Mouse (Mus musculus): ENCODE results near the gene Svep1.

Svep1 gene

DNA sequence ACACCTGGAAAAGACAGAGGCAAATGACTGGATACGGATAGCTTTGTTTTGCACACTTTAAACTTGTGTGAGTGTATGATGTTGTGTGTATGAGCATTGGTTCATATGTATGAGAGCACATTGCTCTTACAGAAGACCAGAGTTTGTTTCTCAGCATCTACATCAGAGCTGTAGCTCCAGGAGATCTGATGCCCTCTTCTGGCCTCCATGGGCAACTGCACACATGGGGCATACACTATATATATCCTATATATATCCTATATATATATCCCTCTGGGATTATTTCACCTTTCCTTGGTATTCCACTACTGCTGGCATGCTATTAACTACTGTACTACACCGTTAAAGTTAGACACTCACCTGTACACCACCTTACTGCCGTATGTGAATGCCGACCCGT lies 122.5 kb downstream of the Svep1 start:
- no peak for DNase-seq (ENCODE audit: low spot score in 2 of 2)

DNA sequence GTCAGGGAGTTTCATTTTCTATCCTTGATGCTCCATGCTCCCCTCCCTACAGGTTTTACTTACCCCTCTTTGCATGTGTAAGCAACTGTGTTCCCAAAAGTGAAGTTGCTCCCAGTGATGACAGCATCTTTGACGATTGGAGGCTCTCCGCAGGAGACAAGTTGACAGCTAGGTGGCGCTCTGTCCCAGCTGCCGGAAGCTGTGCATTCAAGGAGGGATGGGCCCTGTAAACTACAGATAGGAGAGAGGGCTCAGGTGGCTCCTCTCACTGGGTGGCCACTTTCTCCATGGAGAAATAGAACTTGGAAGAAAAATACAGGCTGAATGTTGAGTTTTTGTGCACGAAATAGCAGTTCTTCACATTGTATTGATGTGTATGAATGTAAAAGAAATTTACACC lies 124.1 kb downstream of the Svep1 start:
- peak; percentile 58 to 84 for DNase-seq (ENCODE audit: low spot score in 2 of 2)

DNA sequence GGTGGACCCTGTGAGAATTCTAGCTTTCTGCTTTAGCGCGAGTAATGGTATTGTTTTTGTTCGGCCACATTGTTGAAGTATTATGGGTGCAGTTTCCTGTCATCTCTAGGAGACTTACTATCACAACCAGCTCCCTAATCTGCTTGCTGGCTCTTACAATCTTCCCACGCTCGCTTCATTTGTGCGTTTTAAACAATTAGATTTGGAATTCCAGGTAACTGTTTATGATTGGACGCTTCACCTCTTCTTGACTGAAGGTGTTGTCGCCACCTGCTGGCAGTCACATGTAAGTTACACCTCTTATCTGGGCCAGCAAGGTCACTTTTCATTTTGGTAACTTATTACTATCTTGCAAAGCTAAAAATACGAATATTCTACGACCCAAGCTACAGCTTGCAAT lies 127.0 kb downstream of the Svep1 start:
- peak; percentile 38 to 67 for DNase-seq (ENCODE audit: low spot score in 2 of 2)

DNA sequence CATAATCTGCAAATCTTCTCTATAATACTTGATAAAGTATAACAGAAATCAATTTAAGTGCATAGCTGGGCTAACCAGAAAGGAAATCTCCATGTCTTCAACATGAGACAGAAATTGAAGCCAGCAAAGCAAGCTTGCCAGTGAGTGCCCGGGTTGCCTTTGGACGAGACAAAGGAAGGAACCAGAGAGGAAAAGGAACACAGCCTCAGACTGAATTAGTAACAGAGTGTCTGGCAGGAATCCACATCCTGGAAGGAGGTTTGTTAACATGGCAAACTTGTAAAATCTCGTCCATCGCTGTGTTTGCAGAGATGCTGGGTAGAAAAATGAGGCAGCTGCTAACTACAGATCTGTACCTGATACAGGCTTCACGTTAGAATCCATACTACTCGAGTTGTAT lies 128.7 kb downstream of the Svep1 start:
- DNase-seq (ENCODE audit: low spot score in 2 of 2), result peak; percentile 41 to 50

DNA sequence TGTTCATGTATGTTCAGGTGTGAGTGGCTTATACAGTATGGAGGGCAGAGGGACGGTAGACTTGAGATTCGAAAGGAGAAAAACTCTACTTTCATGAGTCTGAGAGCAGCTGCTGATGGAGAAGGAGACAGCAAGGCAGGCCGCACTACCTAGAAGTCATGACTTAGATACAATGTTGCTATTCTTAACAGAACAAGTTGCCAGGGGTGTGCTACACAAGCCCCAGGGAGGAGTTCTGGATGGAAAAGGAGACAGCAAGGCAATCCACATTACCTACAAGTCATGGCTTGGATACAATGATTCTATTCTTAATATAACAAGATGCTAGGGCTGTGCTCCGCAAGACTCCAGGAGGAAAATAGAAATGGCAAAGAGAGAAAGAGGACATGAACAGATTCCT lies 129.1 kb downstream of the Svep1 start:
- DNase-seq (ENCODE audit: low spot score in 2 of 2), result no peak

DNA sequence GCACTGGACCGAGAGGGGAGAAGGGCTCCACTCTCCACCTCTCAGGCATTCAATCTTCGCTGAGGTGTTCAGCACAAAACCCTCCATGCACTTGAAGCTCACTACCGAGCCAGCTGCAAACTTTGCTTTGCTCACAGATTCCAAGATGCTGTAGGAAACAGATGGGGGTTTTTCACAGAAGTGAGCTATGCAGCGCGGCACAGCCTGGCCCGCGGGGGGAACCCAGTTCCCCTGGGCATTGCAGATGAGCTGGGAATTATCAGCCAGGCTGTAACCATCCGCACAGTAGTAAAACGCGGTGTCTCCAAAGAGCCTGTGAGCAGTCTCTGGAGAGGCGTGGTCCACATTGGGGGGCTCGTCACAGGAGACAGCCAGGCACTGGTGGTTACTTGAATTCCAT lies 133.8 kb downstream of the Svep1 start:
- DNase-seq (ENCODE audit: low spot score in 2 of 2), result no peak

DNA sequence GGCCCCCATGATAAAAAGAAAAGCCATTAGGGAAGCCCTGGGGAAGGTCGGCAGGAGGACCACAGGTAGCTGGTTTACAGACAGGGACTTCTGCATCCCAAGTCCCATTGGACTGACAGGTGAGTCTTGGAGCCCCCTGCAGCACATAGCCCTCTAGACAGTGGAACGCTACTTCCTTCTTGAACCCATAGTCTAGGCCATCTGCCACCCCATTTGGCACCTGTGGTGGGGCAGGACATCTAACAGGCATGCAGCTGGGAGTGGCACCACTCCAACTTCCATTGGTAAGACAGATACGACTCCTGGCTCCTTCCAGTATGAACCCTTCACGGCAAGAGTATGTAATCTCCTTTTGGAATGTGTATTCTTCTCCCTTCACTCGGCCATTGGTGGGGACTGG lies 137.8 kb downstream of the Svep1 start:
- DNase-seq (ENCODE audit: low spot score in 2 of 2), result no peak

DNA sequence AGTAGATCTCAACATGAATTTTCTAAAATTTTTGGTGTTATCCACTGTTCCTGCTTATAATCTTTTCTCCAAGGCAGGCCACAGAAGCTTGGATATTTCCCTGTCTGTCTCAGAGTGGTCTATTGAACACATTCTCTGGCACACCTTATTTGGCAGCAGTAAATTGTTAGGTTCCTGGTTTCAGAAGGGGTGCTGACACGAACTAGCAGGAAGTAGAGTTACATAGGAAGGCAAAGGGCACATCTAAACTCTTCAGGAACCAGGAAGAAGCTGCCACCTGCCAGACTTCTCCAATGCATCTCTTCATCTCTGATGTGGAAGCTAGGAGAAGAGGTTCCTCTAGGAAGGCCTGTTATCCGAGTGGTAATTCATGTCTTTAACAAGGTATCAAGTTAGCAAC lies 141.9 kb downstream of the Svep1 start:
- no peak for DNase-seq (ENCODE audit: low spot score in 2 of 2)

DNA sequence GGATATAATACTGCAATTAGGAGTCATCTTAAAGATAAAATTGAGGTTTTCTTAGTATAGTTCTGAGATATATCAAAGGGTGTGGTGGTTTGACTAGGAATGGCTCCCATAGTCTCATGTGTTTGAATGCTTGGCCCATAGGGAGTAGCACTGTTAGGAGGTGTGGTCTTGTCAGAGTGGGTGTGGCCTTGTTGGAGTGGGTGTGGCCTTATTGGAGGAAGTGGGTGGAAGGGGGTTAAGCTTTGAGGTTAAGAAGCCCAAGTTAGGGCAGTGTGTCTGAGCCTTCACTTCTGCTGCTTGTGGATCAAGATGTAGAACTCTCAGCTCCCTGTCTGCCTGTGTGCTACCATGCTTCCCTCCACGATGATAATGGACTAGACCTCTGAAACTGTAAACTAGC lies 143.7 kb downstream of the Svep1 start:
- DNase-seq (ENCODE audit: low spot score in 2 of 2), result no peak

DNA sequence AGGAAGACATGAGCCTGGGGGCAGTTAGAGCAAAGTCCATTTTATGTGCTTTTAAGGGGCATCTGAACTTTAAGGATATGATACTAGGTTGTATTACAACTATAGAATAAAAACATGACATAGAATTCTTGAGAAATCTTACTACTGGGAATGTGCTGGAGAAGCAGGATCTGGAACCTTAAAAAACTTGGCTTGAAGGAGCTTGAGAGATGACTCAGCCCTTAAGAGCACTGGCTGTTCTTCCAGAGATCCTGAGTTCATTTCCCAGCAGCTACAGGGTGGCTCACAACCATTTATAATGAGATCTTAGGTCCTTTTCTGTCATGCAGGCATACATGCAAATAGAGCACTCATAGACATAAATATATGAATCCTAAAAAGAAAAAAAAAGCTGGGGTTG lies 151.0 kb downstream of the Svep1 start:
- no peak for DNase-seq (ENCODE audit: low spot score in 2 of 2)

DNA sequence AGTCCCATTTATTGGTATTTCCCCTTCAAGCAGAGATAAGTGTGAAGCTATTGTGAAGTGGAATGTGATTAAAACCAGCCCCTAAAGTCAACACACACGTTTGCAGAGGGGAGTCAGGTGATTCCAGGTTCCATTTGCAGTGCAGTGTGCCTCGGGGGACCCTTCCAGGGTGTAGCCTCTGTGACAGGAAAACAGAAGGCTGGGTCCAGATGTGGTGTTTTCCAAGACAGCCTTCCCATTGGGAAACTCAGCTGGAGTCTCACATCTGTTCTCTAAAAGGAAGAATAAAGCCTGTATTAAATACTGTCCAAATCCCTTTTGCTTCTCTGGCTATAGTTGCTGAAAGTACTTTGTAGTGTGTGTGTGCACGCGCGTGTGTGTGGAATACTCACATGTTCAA lies 152.2 kb downstream of the Svep1 start:
- DNase-seq (ENCODE audit: low spot score in 2 of 2), result no peak

DNA sequence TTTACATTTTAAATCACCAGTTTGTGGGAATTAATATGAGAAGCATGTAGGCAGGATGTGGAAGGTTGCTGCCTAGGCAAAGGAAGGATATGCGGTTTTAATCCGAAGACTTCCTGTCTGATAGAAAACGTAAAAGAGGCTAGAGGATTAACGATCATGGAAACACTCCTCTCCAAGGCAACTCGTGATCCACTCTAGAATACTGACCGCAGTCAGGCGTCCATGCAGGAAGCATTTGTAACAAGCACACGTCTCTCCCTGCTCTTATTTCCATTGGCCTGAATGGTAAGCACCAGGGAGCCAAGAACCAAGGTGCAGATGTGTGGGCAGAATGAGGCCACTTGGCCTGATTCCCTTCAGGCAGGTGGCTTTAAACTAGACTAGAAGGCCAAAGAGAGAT lies 155.9 kb downstream of the Svep1 start:
- peak in 1 of 2 experiments; percentile 24 for DNase-seq (ENCODE audit: low spot score in 2 of 2)

DNA sequence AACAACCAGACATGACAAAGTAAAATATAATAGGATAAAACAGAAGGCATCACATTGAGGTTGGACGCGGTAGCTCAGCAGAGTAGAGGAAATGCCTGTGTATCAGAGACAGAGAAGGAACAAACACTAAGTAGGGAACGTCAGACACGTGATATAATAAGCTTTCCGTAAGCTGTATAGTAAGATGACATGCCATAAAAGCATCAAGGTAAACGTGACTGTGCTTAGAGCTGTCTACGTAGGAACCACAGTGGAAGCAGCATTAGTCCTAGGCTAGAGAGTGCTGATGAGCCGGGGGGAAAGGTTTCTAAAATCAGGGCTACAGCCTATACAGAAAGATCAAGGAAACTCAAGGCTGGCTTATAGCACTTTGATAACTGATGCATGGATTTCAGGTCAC lies 156.4 kb downstream of the Svep1 start:
- DNase-seq (ENCODE audit: low spot score in 2 of 2), result no peak

DNA sequence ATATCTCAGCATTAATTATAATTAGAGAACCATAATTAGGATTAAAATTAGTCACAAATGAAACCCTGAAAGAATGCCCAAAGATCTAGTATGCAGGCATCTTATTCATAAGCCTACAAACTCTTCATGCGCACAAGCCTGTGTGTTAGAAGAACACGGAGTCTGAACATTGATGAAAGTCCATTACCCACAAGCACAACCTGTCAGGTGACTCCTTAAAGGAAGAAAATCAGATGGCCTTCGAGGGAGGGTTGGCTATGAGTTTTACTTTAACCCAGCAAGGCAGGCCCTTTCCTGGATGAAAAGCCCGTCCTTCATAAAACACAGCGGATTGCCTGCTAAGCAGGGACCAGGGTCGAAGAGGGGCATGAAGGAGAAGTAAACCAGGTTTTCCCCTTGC lies 161.8 kb downstream of the Svep1 start:
- DNase-seq (ENCODE audit: low spot score in 2 of 2), result no peak

DNA sequence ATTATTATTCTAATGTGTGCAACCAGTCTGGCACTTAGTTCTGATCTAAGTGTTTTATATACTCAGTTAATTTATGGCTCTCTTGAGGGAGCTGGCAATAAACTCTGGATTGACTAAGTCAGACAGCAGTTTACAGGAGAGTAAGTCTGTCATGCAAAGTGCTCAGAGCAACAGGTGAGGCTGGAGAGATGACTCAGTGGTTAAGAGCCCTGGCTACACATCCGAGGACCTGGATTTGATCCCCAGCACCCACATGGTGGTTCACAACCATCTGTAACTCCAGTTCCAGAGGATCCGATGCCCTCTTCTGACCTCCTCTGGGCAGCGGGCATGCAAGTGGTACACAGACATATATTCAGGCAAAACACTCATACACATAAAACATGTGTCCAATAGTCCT lies 162.3 kb downstream of the Svep1 start:
- no peak for DNase-seq (ENCODE audit: low spot score in 2 of 2)

DNA sequence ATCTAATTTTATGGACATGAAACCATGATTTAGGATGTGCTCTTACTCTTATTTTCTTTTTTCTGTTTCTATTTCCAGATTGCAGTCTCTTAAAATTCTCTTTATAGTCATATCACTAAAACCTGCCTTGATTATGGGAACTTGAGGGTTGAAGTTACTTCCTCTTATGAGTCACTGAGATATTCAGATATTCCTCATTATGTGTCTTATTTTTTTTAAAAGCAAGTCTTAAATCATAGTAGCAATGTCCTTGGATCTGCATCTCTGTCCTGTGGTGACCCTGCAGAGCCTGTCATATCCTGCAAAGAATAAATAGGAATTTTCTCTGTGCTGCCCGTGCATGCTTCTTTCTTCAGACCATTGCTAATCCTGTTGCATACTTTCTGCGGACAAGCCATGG lies 166.6 kb downstream of the Svep1 start:
- no peak for DNase-seq (ENCODE audit: low spot score in 2 of 2)

DNA sequence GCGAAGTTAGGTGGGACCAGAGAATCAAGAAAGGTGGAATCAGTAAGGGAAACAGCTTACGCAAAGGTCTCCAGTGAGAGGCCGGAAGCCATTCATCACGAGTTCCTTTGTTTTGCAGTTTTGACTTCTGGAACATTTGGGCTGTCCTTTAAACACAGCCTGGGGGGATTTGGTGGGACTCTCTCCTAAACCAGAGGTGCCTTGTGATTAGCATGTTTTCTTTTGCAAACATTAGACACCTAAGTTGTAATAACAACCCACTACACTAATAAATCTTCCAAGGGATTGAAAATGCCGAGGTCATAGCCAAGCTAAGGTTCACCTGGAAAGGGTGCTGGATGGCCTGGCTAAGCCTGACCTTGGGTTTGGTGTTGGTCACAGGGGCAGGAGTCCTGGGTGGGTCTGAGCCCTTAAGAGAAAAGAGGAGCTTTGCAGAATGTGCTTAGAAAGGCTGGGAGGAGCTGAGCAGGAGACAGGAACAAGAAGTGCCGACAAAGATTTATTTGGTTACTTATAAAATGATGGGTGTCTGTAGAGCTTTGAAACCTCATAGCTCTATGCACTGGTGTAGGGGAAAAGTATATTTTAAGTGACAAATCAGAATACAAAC lies 169.5 kb downstream of the Svep1 start:
- DNase-seq (ENCODE audit: low spot score in 2 of 2), result no peak

DNA sequence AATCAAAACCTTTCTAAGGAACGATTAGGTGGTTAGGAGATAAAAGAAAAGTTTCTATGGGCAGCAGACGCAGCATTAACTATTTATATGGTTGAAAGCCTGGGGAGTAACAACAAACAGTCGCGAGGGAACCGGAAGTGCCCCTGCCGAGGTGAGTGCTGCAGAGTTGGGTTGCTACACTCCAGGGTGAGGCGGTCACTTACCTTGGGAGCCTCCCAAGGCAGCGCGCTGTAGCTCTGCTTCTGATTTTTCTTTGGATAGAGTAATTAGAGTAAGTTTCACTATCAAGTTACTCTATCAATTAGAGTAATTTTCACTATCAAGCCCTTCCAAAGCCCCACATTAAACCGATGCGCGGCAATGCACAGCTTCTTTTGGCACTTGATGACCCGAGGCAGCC lies 172.0 kb downstream of the Svep1 start:
- DNase-seq (ENCODE audit: low spot score in 2 of 2), result no peak

DNA sequence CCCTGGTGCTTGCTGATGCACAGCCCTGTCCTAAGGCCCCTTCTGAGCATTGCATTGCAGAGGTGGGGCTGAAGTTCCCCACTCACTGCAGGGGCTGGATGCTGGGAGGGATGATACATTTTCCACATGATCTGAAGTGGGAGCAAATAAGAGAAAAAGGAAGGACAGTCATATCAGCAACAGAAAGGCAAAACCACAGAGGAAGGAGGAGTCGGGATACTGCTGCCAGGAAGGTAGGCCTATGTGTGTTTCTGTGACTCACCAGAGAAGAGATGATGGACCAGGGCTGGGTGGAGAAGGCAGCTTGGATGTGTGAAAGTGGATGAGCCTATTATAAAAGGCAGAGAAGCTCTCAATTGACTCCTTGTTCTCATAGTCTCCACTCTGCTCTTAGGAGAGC lies 173.9 kb downstream of the Svep1 start:
- DNase-seq (ENCODE audit: low spot score in 2 of 2), result no peak

DNA sequence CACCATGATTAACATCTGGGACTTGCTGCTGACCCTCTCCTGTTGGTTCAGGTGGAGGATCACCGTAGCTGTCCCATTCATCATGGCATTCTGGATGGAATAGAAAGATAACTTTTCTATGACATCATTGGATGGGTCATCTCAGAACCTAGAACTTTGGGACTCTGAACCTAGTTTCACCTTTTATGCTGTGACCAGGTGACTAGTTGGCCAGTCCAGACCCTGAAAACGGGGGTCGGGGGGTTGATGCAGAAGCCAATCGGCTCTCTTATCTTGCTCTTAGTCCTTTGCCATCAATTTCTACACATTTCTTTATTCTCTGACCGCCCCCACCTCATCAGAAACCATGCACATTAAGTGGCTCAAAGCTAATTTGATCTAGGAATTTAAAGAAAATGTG lies 197.6 kb downstream of the Svep1 start, which contains the start of gene Txndc8:
TSS of gene Txndc8 (minus strand) at position 101 of the 400 bp plus-strand sequence.
- no peak for DNase-seq (ENCODE audit: low spot score in 2 of 2)

DNA sequence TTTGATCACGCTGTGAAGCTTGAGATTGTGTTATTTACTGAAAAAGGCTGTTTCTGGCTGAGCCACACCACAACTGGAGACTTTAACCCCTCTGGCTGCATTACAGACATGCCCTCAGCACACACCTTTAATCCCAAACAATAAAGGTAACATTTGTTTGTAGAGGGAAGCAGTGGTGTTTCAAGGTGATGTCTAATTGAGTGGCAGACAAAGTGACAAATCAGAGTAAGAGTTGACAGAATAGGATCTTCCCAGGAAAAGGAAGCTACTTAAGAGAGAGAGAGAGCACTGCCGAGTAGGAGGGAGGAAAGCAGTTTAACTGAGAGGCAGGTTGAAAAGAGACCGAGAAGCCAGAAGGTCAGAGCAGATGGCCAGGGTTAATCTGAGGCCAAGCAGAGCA lies 203.2 kb downstream of the Svep1 start:
- no peak for DNase-seq (ENCODE audit: low spot score in 2 of 2)

All from right cerebral cortex, postnatal 10 days (tissue).